Mouse (Mus musculus): ENCODE data around the gene Akap7.

The Akap7 gene

GRCm38 (mm10) chr10:25133581-25133980 lies 174.1 kb downstream of the Akap7 start:
- DNase-seq (ENCODE audit: low read depth, low spot score) = no peak

- no peak for DNase-seq (ENCODE audit: low read depth, low spot score)
Measured at GRCm38 (mm10) chr10:25128455-25128863, 179.2 kb downstream of the Akap7 start.

GRCm38 (mm10) chr10:25126035-25126434 lies 181.6 kb downstream of the Akap7 start:
- no peak for DNase-seq (ENCODE audit: low read depth, low spot score)

- DNase-seq (ENCODE audit: low read depth, low spot score) = no peak
Measured at GRCm38 (mm10) chr10:25120871-25121554, 186.7 kb downstream of the Akap7 start.

All from c-Kit-negative CD71-positive TER-119-positive erythroid progenitor cells, embryonic 14.5 days (primary cell).